In genomic region chr2:70695712-70696111, GRCm38 (mm10) we compare ENCODE assay signal across 21 mouse cellular contexts. TPM values are rescaled to one million over a fixed set of nuclear protein-coding genes. Genes with fewer than 3 reads are reported as not detected.
"Had no signal": no experiment of that assay in that cellular context is flagged by ENCODE, and none has a peak within 500 bp of the region (broad histone marks: within the 10 kb centered on the region; RNA-seq: fewer than 3 reads in every experiment).

No protein-coding gene starts in this region.

- H3K9me3 ChIP-seq: hindbrain, embryonic 15.5 days; limb, embryonic 10.5 days; liver, embryonic 12.5 days; liver, embryonic 15.5 days; midbrain, embryonic 12.5 days; midbrain, embryonic 15.5 days; neural tube, embryonic 12.5 days; neural tube, embryonic 15.5 days had no signal

- H3K4me3 ChIP-seq: hindbrain, embryonic 15.5 days; layer of hippocampus, adult 2 months; limb, embryonic 10.5 days; limb, embryonic 13.5 days; liver, embryonic 12.5 days; liver, embryonic 15.5 days; midbrain, embryonic 12.5 days; midbrain, embryonic 15.5 days; neural tube, embryonic 12.5 days; neural tube, embryonic 15.5 days had no signal

- H3K9ac ChIP-seq: hindbrain, embryonic 15.5 days; limb, embryonic 13.5 days; liver, embryonic 12.5 days; liver, embryonic 15.5 days; midbrain, embryonic 12.5 days; midbrain, embryonic 15.5 days; neural tube, embryonic 12.5 days; neural tube, embryonic 15.5 days had no signal

- H3K4me1 ChIP-seq: hindbrain, embryonic 15.5 days; limb, embryonic 10.5 days; limb, embryonic 13.5 days; liver, embryonic 12.5 days; midbrain, embryonic 12.5 days; midbrain, embryonic 15.5 days; neural tube, embryonic 12.5 days; neural tube, embryonic 15.5 days had no signal

- ATAC-seq: liver, embryonic 12.5 days; midbrain, embryonic 15.5 days had no signal

- H3K27ac ChIP-seq: hindbrain, embryonic 15.5 days; layer of hippocampus, adult 2 months; limb, embryonic 10.5 days; limb, embryonic 13.5 days; liver, embryonic 12.5 days; liver, embryonic 15.5 days; midbrain, embryonic 12.5 days; midbrain, embryonic 15.5 days; neural tube, embryonic 12.5 days; neural tube, embryonic 15.5 days had no signal

- H3K4me2 ChIP-seq: hindbrain, embryonic 15.5 days; limb, embryonic 13.5 days; liver, embryonic 12.5 days; liver, embryonic 15.5 days; midbrain, embryonic 12.5 days; midbrain, embryonic 15.5 days; neural tube, embryonic 12.5 days; neural tube, embryonic 15.5 days had no signal

- DNase-seq: kidney, adult 11 months; kidney, adult 8-10 months; kidney, postnatal 25 days; layer of hippocampus, adult 9-11 months; liver; thymus, adult 2 months; thymus, postnatal 14 days; thymus, postnatal 4 days had no signal

- H3K27me3 ChIP-seq: hindbrain, embryonic 15.5 days; limb, embryonic 13.5 days; liver, embryonic 12.5 days; liver, embryonic 15.5 days; midbrain, embryonic 12.5 days; midbrain, embryonic 15.5 days; neural tube, embryonic 12.5 days; neural tube, embryonic 15.5 days had no signal

RNA-seq across cellular contexts. Expression of gene Gm26558, which starts 33.8 kb away (rescaled TPM):
- total RNA-seq: layer of hippocampus, adult 2 months; left cerebral cortex, postnatal 25 days; megakaryocyte progenitor cell, adult 5-6 weeks; megakaryocyte-erythroid progenitor cell, adult 5-6 weeks had no signal
